Mouse (Mus musculus) embryonic facial prominence, embryonic 14.5 days (tissue): ENCODE measurements around the gene Ank2. TPM values are rescaled to one million over a fixed set of nuclear protein-coding genes. Genes with fewer than 3 reads are reported as not detected.

ENCODE experiments used
- ATAC-seq: fragments of 200-750 bp; cut with Nextera tagmentation; 2 replicates; pipeline ENCODE4 v1.8.0; 2017; ENCODE audit warnings: low read depth, moderate number of reproducible peaks, moderate TSS enrichment
- DNase-seq: peaks from one replicate; pipeline ENCODE4 v3.0.0-alpha.2; 2015; ENCODE audit warnings: low spot score
- H3K27ac ChIP-seq: fragments of 300-500 bp; sonication (generic); replicated peaks from 2 replicates; pipeline ENCODE4 v1.5.1; 2014; ENCODE audit warnings: low read depth, mild to moderate bottlenecking, low read length, moderate library complexity
- H3K27me3 ChIP-seq: fragments of 300-500 bp; sonication (generic); replicated peaks from 2 replicates; pipeline ENCODE4 v1.6.1; 2014; ENCODE audit warnings: low read length; ENCODE audit not compliant: control insufficient read depth, insufficient read depth
- H3K36me3 ChIP-seq: fragments of 300-500 bp; sonication (generic); 2 replicates; pipeline ENCODE4 v1.6.1; 2014; ENCODE audit warnings: low read length, mixed read lengths; ENCODE audit not compliant: control insufficient read depth, insufficient read depth
- H3K4me1 ChIP-seq: fragments of 300-500 bp; sonication (generic); 2 replicates; pipeline ENCODE4 v1.6.1; 2014; ENCODE audit warnings: antibody characterized with exemption, low read length; ENCODE audit not compliant: control insufficient read depth, insufficient read depth
- H3K4me2 ChIP-seq: fragments of 300-500 bp; sonication (generic); 2 replicates; pipeline ENCODE4 v1.6.1; 2014; ENCODE audit warnings: low read depth, mild to moderate bottlenecking, low read length, moderate library complexity, mixed read lengths
- H3K4me3 ChIP-seq: fragments of 300-500 bp; sonication (generic); 2 replicates; pipeline ENCODE4 v1.5.1; 2014; ENCODE audit warnings: low read depth, mild to moderate bottlenecking, low read length
- H3K9ac ChIP-seq: fragments of 300-500 bp; sonication (generic); 2 replicates; pipeline ENCODE4 v1.6.1; 2014; ENCODE audit warnings: low read depth, mild to moderate bottlenecking, low read length, moderate library complexity, mixed read lengths
- H3K9me3 ChIP-seq: fragments of 300-500 bp; sonication (generic); 2 replicates; pipeline ENCODE4 v1.6.1; 2016; ENCODE audit warnings: low read length; ENCODE audit not compliant: control insufficient read depth
- WGBS: fragments of 180-500 bp; shearing (Covaris S2); extraction: QIAGEN DNeasy Blood & Tissue Kit; methylation state at CpG from one replicate; pipeline ENCODE4 v1.1.7; 2014; 5-methylcytosine and 5-hydroxymethylcytosine counted together
- polyA plus RNA-seq: library from polyadenylated mRNA; unstranded; fragments of >200 nt; fragmentation: Nextera tagmentation; extraction: Ambion mirVana; gene quantifications from 2 replicates; pipeline ENCODE4 v1.2.1, GENCODE M21; 2014

The Ank2 gene
- polyA plus RNA-seq, 1 experiment from 2014 or later = 48.3 TPM

DNA sequence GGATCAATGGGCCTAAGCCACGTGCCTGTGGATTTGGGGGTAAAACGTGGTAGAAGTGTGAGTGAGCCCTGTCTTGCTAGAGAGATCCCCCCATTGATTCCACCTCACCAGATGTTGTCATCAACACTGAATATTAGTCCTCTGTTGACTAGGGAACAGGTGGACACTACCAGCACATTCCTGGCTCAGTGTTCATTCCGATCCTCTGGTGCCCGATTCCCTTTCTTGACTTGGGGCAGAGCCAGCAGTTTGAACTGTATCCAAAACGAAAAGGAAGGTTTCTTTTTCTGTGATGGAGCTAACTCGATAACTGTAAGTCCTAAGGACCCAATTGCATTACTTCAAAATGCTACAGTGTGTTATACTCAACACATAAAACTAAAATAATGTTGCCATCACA, 382.9 kb downstream of the Ank2 start:
- Histone ChIP-seq H3K4me1 (no peaks in the 10 kb centered on the region), H3K27me3 (no peaks in the 10 kb centered on the region), H3K9me3 (no peaks in the 10 kb centered on the region), H3K36me3 (no peaks in the 10 kb centered on the region), H3K9ac (no peak overlapping the region), H3K27ac (no peak overlapping the region), H3K4me2 (no peak overlapping the region), H3K4me3 (no peak overlapping the region)
- 58% methylated on average over 6 of the region's 6 CpGs for WGBS
- DNase-seq (no peak), ATAC-seq (no peak)

DNA sequence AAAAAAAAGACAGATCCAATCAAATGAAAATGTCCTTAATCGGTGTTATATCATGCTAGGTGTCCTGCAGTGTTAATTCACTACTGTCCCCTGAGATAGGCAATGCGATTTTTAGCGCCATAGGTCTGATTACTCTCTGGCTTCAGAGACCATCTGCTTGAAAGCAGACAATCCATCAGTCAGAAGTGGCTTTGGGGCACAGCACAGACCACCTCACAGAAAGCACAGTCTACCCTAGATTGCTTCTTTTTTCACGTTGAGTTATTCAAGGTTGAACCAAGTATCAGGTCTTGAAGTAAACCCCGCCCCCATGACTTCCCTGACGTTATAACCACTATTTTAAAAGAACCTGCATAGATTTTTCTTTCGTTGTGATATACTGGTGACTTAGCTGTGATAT, 385.9 kb downstream of the Ank2 start:
- no peak overlapping the region for H3K9ac ChIP-seq
- no peak overlapping the region for H3K27ac ChIP-seq
- no peaks in the 10 kb centered on the region for H3K27me3 ChIP-seq
- H3K4me2 ChIP-seq = no peak overlapping the region
- H3K36me3 ChIP-seq = no peaks in the 10 kb centered on the region
- H3K9me3 ChIP-seq = no peaks in the 10 kb centered on the region
- no peak overlapping the region for H3K4me3 ChIP-seq
- DNase-seq (no peak), ATAC-seq (no peak)
- WGBS = 81% methylated on average over 7 of the region's 7 CpGs
- H3K4me1 ChIP-seq = peaks cover 18% of the 10 kb centered on the region

DNA sequence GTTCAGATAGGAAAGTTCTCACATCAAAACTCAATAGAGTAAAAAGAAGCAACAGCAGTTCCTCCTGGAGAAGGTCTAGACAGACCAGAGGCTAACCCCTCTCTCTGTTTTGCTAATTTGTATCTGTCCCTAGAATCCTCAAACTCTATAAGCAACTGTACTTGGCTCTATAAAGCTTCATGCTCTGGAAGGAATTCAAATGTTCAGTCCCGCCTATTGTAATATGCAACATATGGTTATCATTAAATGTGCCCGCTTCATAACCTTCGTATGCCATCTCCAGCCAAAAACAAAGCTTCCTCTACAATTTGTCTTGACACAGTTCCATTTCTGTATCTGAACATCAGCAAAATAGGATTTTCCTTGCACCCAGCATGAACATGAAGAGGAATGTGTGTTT, 389.7 kb downstream of the Ank2 start:
- Histone ChIP-seq H3K4me3 (no peak overlapping the region), H3K27ac (peak overlapping the region; percentile 40; the same call in 1 of the 2 replicates), H3K27me3 (no peaks in the 10 kb centered on the region), H3K4me1 (peaks cover 20% of the 10 kb centered on the region), H3K36me3 (no peaks in the 10 kb centered on the region), H3K9me3 (peaks cover 7% of the 10 kb centered on the region; the same call in 1 of the 2 replicates), H3K9ac (no peak overlapping the region), H3K4me2 (no peak overlapping the region; the same call in 1 of the 2 replicates)
- 33% methylated on average over 3 of the region's 3 CpGs for WGBS
- ATAC-seq = peak; percentile 64
- peak; percentile 84 for DNase-seq

DNA sequence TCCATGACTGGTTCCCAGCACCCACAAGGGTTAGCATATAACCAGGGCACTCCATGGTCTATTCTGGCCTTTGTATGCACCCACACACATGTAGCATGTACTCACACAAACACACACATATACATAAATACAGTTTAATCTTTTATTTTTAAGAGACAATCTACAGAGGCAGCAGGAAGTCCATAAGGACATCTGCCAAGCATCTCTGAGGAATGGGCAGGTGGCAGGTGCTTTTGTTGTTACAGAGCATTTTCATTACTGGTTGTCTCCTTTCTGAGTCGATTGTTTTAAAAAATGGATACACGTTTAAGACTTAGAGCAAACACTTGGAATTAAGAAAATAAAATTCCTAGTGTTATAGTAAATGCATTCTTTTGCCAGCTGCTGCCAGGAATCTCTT, 390.7 kb downstream of the Ank2 start:
- Histone ChIP-seq H3K27ac (peak overlapping the region; percentile 40), H3K4me3 (no peak overlapping the region), H3K4me2 (no peak overlapping the region), H3K9me3 (peaks cover 7% of the 10 kb centered on the region; the same call in 1 of the 2 replicates), H3K4me1 (peaks cover 20% of the 10 kb centered on the region), H3K36me3 (no peaks in the 10 kb centered on the region), H3K27me3 (no peaks in the 10 kb centered on the region), H3K9ac (no peak overlapping the region)
- ATAC-seq (no peak), DNase-seq (no peak)
- 64% methylated on average over 2 of the region's 2 CpGs for WGBS

DNA sequence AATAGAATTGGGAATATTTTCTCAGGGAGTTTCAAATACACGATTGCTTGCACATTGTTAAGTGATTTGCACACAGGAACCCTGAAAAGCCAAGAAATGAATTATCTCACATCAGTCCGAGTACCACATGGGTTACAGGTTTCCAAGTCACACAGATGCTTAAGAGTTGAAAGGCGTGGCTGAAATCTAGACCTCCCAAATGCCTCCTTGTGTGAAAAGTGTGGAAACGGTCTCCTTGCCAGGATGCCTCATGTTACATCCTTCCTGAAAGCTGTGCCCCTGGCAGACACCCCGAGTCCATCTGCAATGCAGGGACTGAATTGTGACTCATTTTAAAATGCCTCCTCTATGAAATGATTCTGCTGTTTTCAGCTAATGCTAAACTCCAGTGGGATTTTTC, 391.9 kb downstream of the Ank2 start:
- 52% methylated on average over 5 of the region's 5 CpGs for WGBS
- H3K9ac ChIP-seq = no peak overlapping the region
- ATAC-seq (peak; percentile 75), DNase-seq (peak; percentile 83)
- no peak overlapping the region for H3K4me3 ChIP-seq
- no peaks in the 10 kb centered on the region for H3K27me3 ChIP-seq
- H3K4me1 ChIP-seq = peaks cover 20% of the 10 kb centered on the region
- H3K27ac ChIP-seq = no peak overlapping the region
- H3K9me3 ChIP-seq = peaks cover 7% of the 10 kb centered on the region; the same call in 1 of the 2 replicates
- H3K36me3 ChIP-seq = no peaks in the 10 kb centered on the region
- H3K4me2 ChIP-seq = no peak overlapping the region

DNA sequence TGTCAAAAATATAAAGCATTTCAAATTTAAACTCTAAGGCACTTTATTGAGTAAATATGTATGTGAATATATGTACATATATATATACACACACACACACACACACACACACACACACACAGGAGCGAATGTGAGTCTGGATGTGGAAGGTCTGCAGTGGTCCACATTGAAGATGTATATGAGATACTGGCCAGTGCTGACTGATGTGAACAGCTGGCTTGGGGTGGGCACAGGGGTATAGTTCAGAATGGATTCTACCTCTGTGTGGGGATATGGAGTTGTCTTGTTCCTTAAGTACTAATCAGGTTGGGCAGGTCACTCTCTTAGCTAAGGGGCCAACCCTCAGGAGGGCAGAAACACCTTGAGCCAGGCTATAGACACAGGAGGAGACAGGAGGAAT, 397.8 kb downstream of the Ank2 start:
- Histone ChIP-seq H3K27me3 (no peaks in the 10 kb centered on the region), H3K4me3 (no peak overlapping the region), H3K36me3 (no peaks in the 10 kb centered on the region), H3K27ac (no peak overlapping the region), H3K9me3 (peaks cover 7% of the 10 kb centered on the region; the same call in 1 of the 2 replicates), H3K4me1 (no peaks in the 10 kb centered on the region), H3K9ac (no peak overlapping the region), H3K4me2 (no peak overlapping the region)
- WGBS = 86% methylated on average over 1 of the region's 1 CpGs
- DNase-seq (no peak), ATAC-seq (no peak)

DNA sequence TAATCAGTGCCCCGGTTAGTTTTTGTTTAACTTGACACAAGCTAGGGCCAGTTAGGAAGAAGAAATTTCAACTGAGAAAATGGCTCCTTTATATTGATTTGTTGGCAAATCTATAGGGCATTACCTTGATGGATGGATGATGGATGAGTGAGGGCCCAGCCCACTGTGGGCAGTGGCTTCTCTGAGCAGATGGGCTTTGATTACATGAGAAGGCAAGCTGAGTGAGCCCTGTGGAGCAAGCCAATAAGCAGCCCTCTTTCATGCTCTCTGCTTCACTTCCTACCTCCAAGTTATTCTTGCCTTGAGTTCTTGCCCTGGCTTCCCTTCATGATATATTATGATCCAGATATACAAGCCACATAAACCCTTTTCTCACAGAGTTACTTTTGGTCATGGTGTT, 401.4 kb downstream of the Ank2 start:
- no peak overlapping the region for H3K4me2 ChIP-seq
- WGBS = 93% methylated on average over 1 of the region's 1 CpGs
- H3K9me3 ChIP-seq = no peaks in the 10 kb centered on the region
- H3K9ac ChIP-seq = no peak overlapping the region
- H3K4me3 ChIP-seq = no peak overlapping the region
- no peak for DNase-seq
- no peaks in the 10 kb centered on the region for H3K4me1 ChIP-seq
- ATAC-seq = no peak
- no peak overlapping the region for H3K27ac ChIP-seq
- H3K36me3 ChIP-seq = no peaks in the 10 kb centered on the region
- H3K27me3 ChIP-seq = no peaks in the 10 kb centered on the region

DNA sequence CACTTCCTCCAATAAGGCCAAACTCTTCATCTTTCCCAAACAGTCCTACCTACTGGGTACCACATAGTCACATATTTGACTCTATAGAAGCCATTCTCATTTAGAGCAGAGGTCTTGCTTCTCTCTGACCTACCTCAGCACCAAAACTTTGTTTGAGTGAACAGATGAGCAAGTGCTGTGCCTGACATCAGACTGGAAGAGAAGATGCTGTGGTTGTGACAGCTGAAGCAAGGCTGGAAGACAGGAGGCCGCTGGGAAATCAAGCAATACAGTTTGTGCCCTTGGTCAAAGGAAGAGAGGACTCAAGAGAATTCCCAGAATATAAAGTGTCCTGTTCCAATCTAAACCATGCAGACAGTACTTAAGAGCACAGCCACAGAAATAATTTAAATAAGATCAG, 402.0 kb downstream of the Ank2 start:
- H3K4me2 ChIP-seq = no peak overlapping the region
- no peaks in the 10 kb centered on the region for H3K36me3 ChIP-seq
- ATAC-seq (no peak), DNase-seq (no peak)
- WGBS = 93% methylated on average over 1 of the region's 1 CpGs
- H3K4me1 ChIP-seq = no peaks in the 10 kb centered on the region
- no peaks in the 10 kb centered on the region for H3K9me3 ChIP-seq
- no peak overlapping the region for H3K4me3 ChIP-seq
- no peak overlapping the region for H3K27ac ChIP-seq
- H3K27me3 ChIP-seq = no peaks in the 10 kb centered on the region
- no peak overlapping the region for H3K9ac ChIP-seq

DNA sequence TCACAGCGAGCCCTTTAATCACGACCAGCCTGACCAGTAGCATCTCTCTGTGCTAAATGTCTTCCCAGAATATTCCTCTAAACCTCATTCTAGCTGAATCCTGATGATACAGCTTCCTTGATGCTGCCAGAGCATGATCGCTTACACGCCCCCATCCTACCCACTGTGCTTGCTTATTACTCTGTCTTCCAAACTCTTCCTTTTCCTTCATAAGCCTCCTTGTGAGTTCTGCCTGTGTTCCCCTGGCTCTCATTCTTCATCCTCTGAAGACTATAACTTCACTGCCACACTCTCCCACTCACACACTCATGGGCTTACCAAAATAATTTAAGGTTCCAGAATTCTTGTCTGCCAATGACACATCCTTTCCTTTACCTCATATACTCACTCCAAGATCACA, 405.5 kb downstream of the Ank2 start:
- no peak for DNase-seq
- H3K4me2 ChIP-seq = no peak overlapping the region
- ATAC-seq = no peak
- H3K9ac ChIP-seq = no peak overlapping the region
- no peaks in the 10 kb centered on the region for H3K27me3 ChIP-seq
- 87% methylated on average over 4 of the region's 4 CpGs for WGBS
- H3K4me3 ChIP-seq = no peak overlapping the region
- no peaks in the 10 kb centered on the region for H3K9me3 ChIP-seq
- H3K27ac ChIP-seq = no peak overlapping the region
- H3K4me1 ChIP-seq = no peaks in the 10 kb centered on the region
- no peaks in the 10 kb centered on the region for H3K36me3 ChIP-seq
